Mouse (Mus musculus) c-Kit-positive CD71-positive TER-119-negative erythroid progenitor cells, embryonic 14.5 days (primary cell): ENCODE data around the gene Olfr811.

Source experiments
- DNase-seq: peaks from one replicate; pipeline ENCODE4 v3.0.0-alpha.2; 2013; ENCODE audit warnings: low read depth

Gene Olfr811

GRCm38 (mm10) chr10:129804296-129804695, at the start of gene Olfr811:
Olfr811 (minus strand) TSS chr10:129804396.
- DNase-seq = no peak

GRCm38 (mm10) chr10:129847343-129847742, 43.1 kb upstream of the Olfr811 start:
- no peak for DNase-seq

DNA sequence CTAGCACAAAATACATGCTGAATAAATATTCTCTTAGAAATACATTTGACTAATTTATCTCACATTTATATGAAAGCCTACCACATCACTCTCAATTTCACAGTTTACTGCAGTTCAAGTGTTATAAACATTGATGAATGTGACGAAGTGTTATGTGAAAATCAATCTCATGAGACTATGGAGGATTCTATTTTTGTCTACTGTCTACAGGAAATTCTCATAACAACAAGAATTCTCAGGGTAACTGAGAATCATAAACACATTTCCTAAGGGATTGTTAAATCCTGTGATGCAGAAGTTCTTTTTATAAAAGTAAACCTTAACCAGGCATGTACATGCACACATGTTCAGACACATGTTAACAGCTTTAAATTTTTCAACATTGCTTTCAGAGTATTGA, 41.8 kb upstream of the Olfr811 start, which contains the start of gene Olfr812:
Gene Olfr812, minus strand, starts transcription at position 101 of the 400 bp plus-strand sequence.
- no peak for DNase-seq

GRCm38 (mm10) chr10:129794817-129795216, 9.4 kb downstream of the Olfr811 start, which contains the start of gene Olfr810:
Olfr810 (minus strand) TSS chr10:129794917.
- DNase-seq = no peak

DNA sequence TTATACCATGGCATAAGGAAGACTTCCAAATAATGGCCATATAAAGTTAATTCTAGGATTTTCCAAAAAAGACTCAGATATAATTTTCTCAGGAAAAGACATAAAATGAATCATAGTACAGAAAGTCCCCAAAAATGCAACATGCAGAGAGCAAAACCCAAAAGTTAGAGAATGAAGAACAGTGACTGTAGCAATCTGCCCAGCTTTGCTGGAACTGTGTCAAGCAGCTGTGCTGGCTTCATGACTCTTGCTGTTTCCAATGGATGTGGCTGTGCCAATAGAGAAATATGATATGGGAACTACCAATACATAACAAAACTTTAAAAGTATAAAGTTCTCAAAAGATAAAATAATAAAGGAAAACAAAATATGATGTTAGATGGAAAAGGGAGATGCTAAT, 26.1 kb downstream of the Olfr811 start:
- no peak for DNase-seq

GRCm38 (mm10) chr10:129774338-129774737, 29.9 kb downstream of the Olfr811 start, which contains the start of gene Olfr809:
Olfr809 (plus strand) TSS chr10:129774638.
- DNase-seq = no peak

- DNase-seq = no peak
Measured at GRCm38 (mm10) chr10:129765182-129765581, 39.0 kb downstream of the Olfr811 start, which contains the start of gene Olfr808. Olfr808 (plus strand) TSS chr10:129765482.

DNA sequence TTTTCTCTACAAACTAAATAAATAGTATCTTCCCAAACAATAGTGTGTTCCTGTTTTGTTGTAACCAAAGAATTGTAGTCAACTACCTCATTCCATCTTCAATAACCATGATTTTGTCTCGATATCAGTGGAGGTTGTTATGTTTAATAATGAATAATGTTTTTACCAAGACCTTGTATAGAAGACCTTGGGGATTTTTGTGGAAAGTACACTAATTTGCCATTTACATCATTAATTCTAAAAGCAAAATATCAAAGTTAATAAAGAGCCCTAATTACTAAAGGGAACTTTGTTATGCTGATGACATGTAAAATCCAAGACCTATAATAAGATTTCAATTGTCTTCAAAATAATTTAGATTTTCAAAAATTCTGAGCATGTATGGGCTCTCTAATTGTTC, 46.5 kb downstream of the Olfr811 start, which contains the start of gene Olfr807:
Gene Olfr807, minus strand, starts transcription at position 101 of the 400 bp plus-strand sequence.
- DNase-seq = no peak
